In genomic region chr4:138972139-138972826, GRCm38 (mm10) we compare ENCODE assay signal across 9 mouse cellular contexts. TPM values are rescaled to one million over a fixed set of nuclear protein-coding genes. Genes with fewer than 3 reads are reported as not detected.
DNase-seq lines count a peak whose midpoint lies in the region; ATAC-seq and TF ChIP-seq lines count a peak whose summit lies in the region.
"Had no signal": no experiment of that assay in that cellular context is flagged by ENCODE, and none has a peak within 500 bp of the region (broad histone marks: within the 10 kb centered on the region; RNA-seq: fewer than 3 reads in every experiment).

No protein-coding gene starts in this region.

- peak overlapping the region; percentile 93 for H3K9ac ChIP-seq in heart, embryonic 16.5 days (ENCODE audit: low read length)
- H3K9ac ChIP-seq in lung, postnatal 0 days (replicated peaks; ENCODE audit: low read depth), result peak overlapping the region; percentile 82

- no peaks in the 10 kb centered on the region for H3K9me3 ChIP-seq in heart, embryonic 16.5 days (replicated peaks; ENCODE audit: control insufficient read depth, low read length)
- H3K9me3 ChIP-seq in lung, postnatal 0 days (ENCODE audit: low read length), result no peaks in the 10 kb centered on the region

- peak; percentile 63 for TF ChIP-seq CTCF in lung, postnatal 0 days (IDR thresholded peaks at IDR 0.05)

- peak; percentile 58 to 62 for DNase-seq in adrenal gland, adult 18-20 months (ENCODE audit: low spot score in 2 of 2)
- peak; percentile 77 for DNase-seq in fat pad, adult 2 months (ENCODE audit: extremely low read depth, low read depth, low spot score)
- peak; percentile 83 for DNase-seq in kidney, postnatal 14 days
- DNase-seq in lung, postnatal 0 days (ENCODE audit: low spot score), result peak; percentile 96
- DNase-seq in ovary, postnatal 10 days (ENCODE audit: low spot score), result peak; percentile 20
- peak; percentile 68 to 71 for DNase-seq in urinary bladder, postnatal 36 days (ENCODE audit: low spot score in 2 of 2)

- no peaks in the 10 kb centered on the region for H3K36me3 ChIP-seq in heart, embryonic 16.5 days (ENCODE audit: control insufficient read depth, insufficient read depth)
- no peaks in the 10 kb centered on the region for H3K36me3 ChIP-seq in lung, postnatal 0 days (ENCODE audit: insufficient read depth, low read length)

- H3K27me3 ChIP-seq in heart, embryonic 16.5 days (ENCODE audit: control insufficient read depth, insufficient read depth, low read length), result no peaks in the 10 kb centered on the region
- H3K27me3 ChIP-seq in lung, postnatal 0 days (replicated peaks; ENCODE audit: insufficient read depth, low read length), result no peaks in the 10 kb centered on the region

- H3K4me3 ChIP-seq in heart, embryonic 16.5 days (ENCODE audit: low read length), result peak overlapping the region; percentile 74
- peak overlapping the region; percentile 68 for H3K4me3 ChIP-seq in lung, postnatal 0 days (ENCODE audit: low read depth, low read length)

- ATAC-seq in CD4-positive, CD25-positive, alpha-beta regulatory T cell, adult 4 months, result peak; percentile 24
- ATAC-seq in heart, embryonic 16.5 days (replicated peaks; ENCODE audit: extremely low read depth, insufficient read depth, low FRiP score), result peak; percentile 74
- ATAC-seq in lung, postnatal 0 days, result peak; percentile 81

- peak overlapping the region; percentile 95 for H3K4me2 ChIP-seq in heart, embryonic 16.5 days (ENCODE audit: low read depth, low read length)
- H3K4me2 ChIP-seq in lung, postnatal 0 days (replicated peaks; ENCODE audit: low read depth, low read length), result peak overlapping the region; percentile 98

- peak overlapping the region; percentile 95 for H3K27ac ChIP-seq in heart, embryonic 16.5 days (ENCODE audit: low read length)
- peak overlapping the region; percentile 97 for H3K27ac ChIP-seq in lung, postnatal 0 days (ENCODE audit: low read length)

- peaks cover 23% of the 10 kb centered on the region for H3K4me1 ChIP-seq in heart, embryonic 16.5 days (ENCODE audit: control insufficient read depth, insufficient read depth, low read length)
- no peaks in the 10 kb centered on the region; the same call in 1 of the 2 replicates for H3K4me1 ChIP-seq in lung, postnatal 0 days (ENCODE audit: insufficient read depth, low read depth, low read length)

- 11% methylated on average over 20 of the region's 20 CpGs for WGBS in heart, embryonic 16.5 days
- 12% methylated on average over 20 of the region's 20 CpGs for WGBS in lung, postnatal 0 days

- peak; percentile 52; the same call in 1 of the 2 replicates for TF ChIP-seq EP300 in lung, postnatal 0 days (IDR thresholded peaks at IDR 0.05)

RNA-seq across cellular contexts. Expression of gene Tmco4, which starts 0.4 kb away (rescaled TPM):
- 10 to 100 TPM; 22.5 to 44.8 TPM for polyA plus RNA-seq in CD4-positive, CD25-positive, alpha-beta regulatory T cell, adult 4 months (2017; shearing (Covaris generic))
- 10 to 100 TPM; 15.1 to 19.0 TPM for total RNA-seq in adrenal gland, adult 18-20 months (2021)
- 7.0 and 8.3 TPM in 2 replicates for polyA plus RNA-seq in heart, embryonic 16.5 days (2015; fragmentation: Nextera tagmentation; extraction: Ambion mirVana)
- 8.3 and 8.5 TPM in 2 replicates for polyA plus RNA-seq in lung, postnatal 0 days (2015; fragmentation: Nextera tagmentation; extraction: Ambion mirVana)

RNA-seq across cellular contexts. Expression of gene Rnf186, which starts 5.4 kb away (rescaled TPM):
- polyA plus RNA-seq in CD4-positive, CD25-positive, alpha-beta regulatory T cell, adult 4 months (2017; shearing (Covaris generic)), result not detected
- not detected for total RNA-seq in adrenal gland, adult 18-20 months (2021)
- polyA plus RNA-seq in heart, embryonic 16.5 days (2015; fragmentation: Nextera tagmentation; extraction: Ambion mirVana), result 0.29 and 0.66 TPM in 2 replicates
- polyA plus RNA-seq in lung, postnatal 0 days (2015; fragmentation: Nextera tagmentation; extraction: Ambion mirVana), result 17.9 and 21.6 TPM in 2 replicates
- total RNA-seq: left cerebral cortex, postnatal 10 days had no signal

RNA-seq across cellular contexts. Expression of gene Otud3, which starts 58.5 kb away (rescaled TPM):
- polyA plus RNA-seq in CD4-positive, CD25-positive, alpha-beta regulatory T cell, adult 4 months (2017; shearing (Covaris generic)), result under 1 TPM in 1 of 2 experiments, not detected in 1; 0.62 TPM
- total RNA-seq in adrenal gland, adult 18-20 months (2021), result 10 to 100 TPM; 12.3 to 13.1 TPM
- 3.0 and 3.3 TPM in 2 replicates for polyA plus RNA-seq in heart, embryonic 16.5 days (2015; fragmentation: Nextera tagmentation; extraction: Ambion mirVana)
- polyA plus RNA-seq in lung, postnatal 0 days (2015; fragmentation: Nextera tagmentation; extraction: Ambion mirVana), result 3.7 and 4.0 TPM in 2 replicates

Comparison
In these comparisons a context has a peak if more than half of its experiments do, and no peak if none do; other contexts are left out.
1. Peak in every context shown above with its lines: DNase-seq, ATAC-seq, H3K4me3 ChIP-seq and H3K27ac ChIP-seq.
2. ATAC-seq: peak in every context shown above with its lines; median percentile 81 in lung, postnatal 0 days; 74 in heart, embryonic 16.5 days; 24 in CD4-positive, CD25-positive, alpha-beta regulatory T cell, adult 4 months.
3. DNase-seq: peak in every context shown above with its lines; median percentile 96 in lung, postnatal 0 days; 83 in kidney, postnatal 14 days; 77 in fat pad, adult 2 months; 70 in urinary bladder, postnatal 36 days; 60 in adrenal gland, adult 18-20 months; 20 in ovary, postnatal 10 days.
4. RNA of gene Rnf186, which starts 5.4 kb away (polyA plus RNA-seq): 17.9 to 21.6 TPM in lung, postnatal 0 days; 0.29 to 0.66 TPM in heart, embryonic 16.5 days and not detected in CD4-positive, CD25-positive, alpha-beta regulatory T cell, adult 4 months; every median in the first group is over 10 times any median in the second.